Mouse (Mus musculus) intestine, postnatal 0 days (tissue): ENCODE data around the gene Papolb. TPM values are rescaled to one million over a fixed set of nuclear protein-coding genes. Genes with fewer than 3 reads are reported as not detected.
A peak's percentile ranks its signal among the peaks of the same experiment; 100 is the strongest.

Experiments used
- ATAC-seq: fragments of 200-750 bp; cut with Nextera tagmentation; 2 replicates; pipeline ENCODE4 v1.8.0; 2017; ENCODE audit warnings: mild to moderate bottlenecking, moderate TSS enrichment, moderate library complexity
- H3K27ac ChIP-seq: fragments of 300-500 bp; sonication (generic); 2 replicates; pipeline ENCODE4 v1.5.1; 2014; ENCODE audit warnings: mild to moderate bottlenecking, low read depth, low read length, moderate library complexity
- H3K27me3 ChIP-seq: fragments of 300-500 bp; sonication (generic); replicated peaks from 2 replicates; pipeline ENCODE4 v1.6.1; 2014; ENCODE audit warnings: low read length, mixed read lengths; ENCODE audit not compliant: control insufficient read depth, insufficient read depth
- H3K36me3 ChIP-seq: fragments of 300-500 bp; sonication (generic); 2 replicates; pipeline ENCODE4 v1.6.1; 2014; ENCODE audit warnings: mild to moderate bottlenecking, moderate library complexity; ENCODE audit not compliant: control insufficient read depth, insufficient read depth
- H3K4me1 ChIP-seq: fragments of 300-500 bp; sonication (generic); replicated peaks from 2 replicates; pipeline ENCODE4 v1.6.1; 2014; ENCODE audit warnings: antibody characterized with exemption, low read length, mixed read lengths; ENCODE audit not compliant: control insufficient read depth, insufficient read depth
- H3K4me2 ChIP-seq: fragments of 300-500 bp; sonication (generic); replicated peaks from 2 replicates; pipeline ENCODE4 v1.6.1; 2014; ENCODE audit warnings: low read depth, mild to moderate bottlenecking, moderate library complexity
- H3K4me3 ChIP-seq: fragments of 300-500 bp; sonication (generic); 2 replicates; pipeline ENCODE4 v1.5.1; 2014; ENCODE audit warnings: low read depth, low read length
- H3K9ac ChIP-seq: fragments of 300-500 bp; sonication (generic); 2 replicates; pipeline ENCODE4 v1.6.1; 2014; ENCODE audit warnings: mild to moderate bottlenecking, low read depth, low read length
- H3K9me3 ChIP-seq: fragments of 300-500 bp; sonication (generic); 2 replicates; pipeline ENCODE4 v1.6.1; 2016; ENCODE audit warnings: mixed run types; ENCODE audit not compliant: control insufficient read depth
- CTCF ChIP-seq: sonication (generic); IDR thresholded peaks from 2 replicates; pipeline ENCODE4 v1.5.1; 2016; ENCODE audit warnings: low read depth, mild to moderate bottlenecking, control low read depth, antibody characterized with exemption, moderate library complexity
- WGBS: fragments of 180-500 bp; shearing (Covaris S2); extraction: QIAGEN DNeasy Blood & Tissue Kit; methylation state at CpG from one replicate; pipeline ENCODE4 v1.1.7; 2014; 5-methylcytosine and 5-hydroxymethylcytosine counted together
- polyA plus RNA-seq: library from polyadenylated mRNA; unstranded; fragments of >200 nt; fragmentation: Nextera tagmentation; extraction: Ambion mirVana; gene quantifications from 2 replicates; pipeline ENCODE4 v1.2.1, GENCODE M21; 2015

Gene Papolb
- polyA plus RNA-seq, 1 experiment from 2014 or later: not detected

DNA sequence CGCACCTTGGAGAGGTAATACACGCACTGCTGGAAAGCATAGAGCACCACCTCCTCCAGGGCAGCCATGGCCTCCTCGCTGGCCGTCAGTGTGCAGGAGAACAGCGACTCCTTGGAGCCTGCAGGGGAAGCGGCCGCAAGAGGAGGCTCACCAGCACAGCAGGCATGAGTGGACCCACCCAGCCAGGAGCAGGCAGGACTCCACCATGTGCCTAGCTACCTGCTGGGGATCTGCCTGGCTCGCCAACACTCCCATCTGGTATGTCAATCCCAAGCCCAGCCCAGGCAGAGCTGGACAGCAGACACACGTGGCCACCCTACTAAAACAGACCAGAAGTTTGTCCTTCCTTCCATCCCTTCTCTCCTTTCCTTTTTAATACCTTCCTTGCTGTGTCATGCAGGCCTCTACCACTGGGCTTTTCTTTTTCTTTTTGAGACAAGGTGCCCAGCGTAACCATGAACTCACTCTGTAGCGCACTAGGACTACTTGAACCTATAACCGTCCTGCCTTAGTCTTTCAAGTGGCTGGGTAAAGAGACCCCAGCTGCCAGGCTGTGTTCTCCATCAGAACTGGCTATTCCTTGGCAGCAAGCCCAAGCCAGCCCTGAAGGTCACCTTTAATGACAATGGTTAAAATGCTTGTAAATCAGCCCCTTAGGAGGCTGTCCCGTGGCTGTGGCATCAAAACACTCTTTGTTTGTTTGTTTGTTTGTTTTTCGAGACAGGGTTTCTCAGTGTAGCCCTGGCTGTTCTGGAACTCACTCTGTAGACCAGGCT, 34.4 kb downstream of the Papolb start:
- ATAC-seq: no peak
- WGBS: 65% methylated on average over 14 of the region's 14 CpGs
- Histone ChIP-seq H3K9ac (no peak overlapping the region), H3K4me3 (no peak overlapping the region), H3K4me1 (no peaks in the 10 kb centered on the region), H3K4me2 (no peak overlapping the region), H3K36me3 (no peaks in the 10 kb centered on the region), H3K9me3 (no peaks in the 10 kb centered on the region), H3K27ac (no peak overlapping the region), H3K27me3 (no peaks in the 10 kb centered on the region)
- no peak for TF ChIP-seq CTCF

DNA sequence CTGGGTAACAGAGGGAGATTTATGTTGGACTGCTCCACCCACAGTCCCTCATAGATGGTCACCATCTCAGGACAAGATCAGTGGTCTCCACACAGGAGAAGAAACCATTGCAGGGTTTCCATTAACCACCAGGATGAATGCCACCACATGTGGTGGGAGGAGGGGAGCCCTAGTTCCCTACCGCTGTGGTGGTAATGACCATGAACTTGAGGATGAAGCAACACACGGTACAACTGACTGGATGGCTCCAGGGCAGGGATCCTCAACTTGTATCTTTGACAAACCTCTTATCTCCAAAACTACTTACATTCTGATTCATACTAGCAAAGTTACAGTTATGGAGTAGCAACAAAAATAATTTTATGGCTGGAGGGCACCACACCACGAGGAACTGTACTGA, 36.6 kb downstream of the Papolb start:
- Histone ChIP-seq H3K36me3 (no peaks in the 10 kb centered on the region), H3K4me2 (no peak overlapping the region), H3K27me3 (no peaks in the 10 kb centered on the region), H3K27ac (no peak overlapping the region), H3K9ac (no peak overlapping the region), H3K9me3 (no peaks in the 10 kb centered on the region), H3K4me3 (no peak overlapping the region), H3K4me1 (no peaks in the 10 kb centered on the region)
- ATAC-seq: no peak
- WGBS: 78% methylated on average over 3 of the region's 3 CpGs
- no peak for TF ChIP-seq CTCF

DNA sequence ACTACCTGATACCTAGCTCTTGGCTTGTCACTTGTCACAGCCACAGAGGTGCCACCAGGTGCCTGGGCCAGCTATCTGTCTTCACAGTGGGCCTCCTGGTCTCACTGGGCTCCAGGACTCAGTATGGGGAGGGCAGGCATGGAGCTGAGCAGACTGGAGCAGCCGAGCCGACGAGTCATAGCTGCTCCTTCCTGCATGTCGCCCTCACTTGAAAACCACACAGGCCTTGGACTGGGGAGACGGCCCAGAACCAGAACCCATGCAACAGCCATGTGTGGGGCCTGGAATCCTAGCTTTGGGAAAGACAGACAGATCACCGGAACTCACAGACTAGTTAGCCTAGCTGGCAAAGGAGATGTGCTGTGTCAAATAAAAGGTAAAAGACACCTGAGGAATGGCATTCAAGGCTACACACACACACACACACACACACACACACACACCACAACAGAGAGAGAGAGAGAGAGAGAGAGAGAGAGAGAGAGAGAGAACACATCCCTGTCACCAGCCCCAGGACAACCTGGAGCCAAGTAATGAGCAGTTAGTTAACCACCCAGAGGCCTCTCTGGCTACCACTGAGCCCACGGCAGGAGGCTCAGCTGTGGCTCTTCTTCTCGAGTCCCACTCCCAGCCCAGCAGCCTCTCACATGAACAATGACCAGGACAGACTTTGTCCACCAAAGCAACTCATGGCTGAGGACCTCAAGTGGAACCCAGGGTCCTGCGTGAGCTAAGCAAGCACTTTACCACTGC, 39.7 kb downstream of the Papolb start:
- H3K9me3 ChIP-seq: no peaks in the 10 kb centered on the region
- no peak for ATAC-seq

DNA sequence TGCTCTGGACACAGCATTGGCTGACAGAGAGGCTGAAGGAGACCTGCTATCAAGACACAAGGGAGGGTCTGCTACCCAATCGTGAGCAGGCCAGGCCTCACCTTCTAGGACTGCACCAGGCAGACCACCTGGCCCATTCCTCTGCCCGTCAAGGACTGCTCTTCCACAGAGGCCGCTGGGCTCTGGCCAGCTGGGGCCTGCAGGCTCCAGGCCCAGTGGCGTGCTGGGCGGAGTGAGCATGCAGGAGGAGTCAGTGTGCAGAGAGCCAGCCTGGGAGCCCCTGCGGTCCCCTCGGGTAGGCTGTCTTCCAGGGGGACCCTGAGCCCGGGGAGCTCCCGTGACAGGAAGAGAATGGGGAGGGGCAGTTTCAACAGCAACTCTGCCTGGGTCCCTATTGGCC, 43.2 kb downstream of the Papolb start:
- no peak for TF ChIP-seq CTCF
- Histone ChIP-seq H3K27ac (no peak overlapping the region), H3K36me3 (no peaks in the 10 kb centered on the region), H3K4me3 (no peak overlapping the region), H3K9ac (no peak overlapping the region), H3K9me3 (no peaks in the 10 kb centered on the region), H3K27me3 (no peaks in the 10 kb centered on the region), H3K4me2 (no peak overlapping the region), H3K4me1 (no peaks in the 10 kb centered on the region)
- ATAC-seq: no peak
- 55% methylated on average over 9 of the region's 9 CpGs for WGBS

More for the DNA sequence above, 39.7 kb downstream of the Papolb start:
- Histone ChIP-seq H3K4me2 (no peak overlapping the region), H3K9ac (no peak overlapping the region), H3K4me3 (no peak overlapping the region), H3K36me3 (no peaks in the 10 kb centered on the region), H3K4me1 (no peaks in the 10 kb centered on the region), H3K27ac (no peak overlapping the region), H3K27me3 (no peaks in the 10 kb centered on the region)
- no peak for TF ChIP-seq CTCF
- WGBS: 65% methylated on average over 9 of the region's 9 CpGs

DNA sequence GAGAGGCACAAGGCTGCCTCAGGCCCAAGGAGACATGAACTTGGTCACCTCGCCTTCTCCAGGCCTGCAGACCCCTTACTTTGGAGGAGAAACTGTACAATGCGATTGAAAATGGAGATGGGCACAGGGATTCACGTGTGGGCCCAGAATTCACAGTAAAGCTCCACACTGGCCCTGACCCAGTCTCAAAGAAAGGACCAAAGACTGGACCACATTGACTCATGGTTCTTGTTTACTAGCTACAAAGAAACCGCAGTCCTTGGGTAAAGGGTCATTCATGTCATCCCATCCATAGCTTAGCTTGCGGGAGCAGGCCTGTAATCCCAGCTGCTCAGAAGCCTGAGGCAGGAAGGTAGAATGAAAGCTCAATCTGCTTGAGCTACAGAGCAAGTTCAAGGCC, 46.3 kb downstream of the Papolb start:
- 91% methylated on average over 5 of the region's 5 CpGs for WGBS
- H3K9ac ChIP-seq: no peak overlapping the region
- H3K9me3 ChIP-seq: no peaks in the 10 kb centered on the region
- no peaks in the 10 kb centered on the region for H3K4me1 ChIP-seq
- no peak for ATAC-seq
- TF ChIP-seq CTCF: no peak
- no peaks in the 10 kb centered on the region for H3K27me3 ChIP-seq
- H3K36me3 ChIP-seq: no peaks in the 10 kb centered on the region
- no peak overlapping the region for H3K27ac ChIP-seq
- no peak overlapping the region for H3K4me2 ChIP-seq
- H3K4me3 ChIP-seq: no peak overlapping the region

DNA sequence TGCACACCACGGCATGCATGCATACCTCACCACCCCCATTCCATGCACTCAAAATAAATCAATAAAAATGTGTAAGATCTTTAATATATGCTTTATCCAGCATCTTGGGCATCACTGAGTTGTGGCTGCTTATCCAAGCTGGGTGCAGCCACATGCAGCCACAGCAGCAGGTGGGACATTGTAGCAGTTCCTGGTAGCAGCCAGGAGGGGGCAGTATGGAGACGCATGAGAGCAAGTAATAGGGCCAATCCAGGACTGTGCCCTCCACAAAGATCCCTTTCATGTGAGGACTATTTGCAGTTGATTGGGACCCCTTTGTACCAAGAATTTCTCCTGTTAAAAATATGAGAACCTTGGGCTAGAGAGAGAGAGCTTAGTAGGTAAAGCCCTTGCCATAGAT, 47.4 kb downstream of the Papolb start:
- H3K9ac ChIP-seq: no peak overlapping the region
- H3K27me3 ChIP-seq: no peaks in the 10 kb centered on the region
- no peak overlapping the region for H3K4me3 ChIP-seq
- no peak overlapping the region for H3K4me2 ChIP-seq
- peaks cover under 1% of the 10 kb centered on the region; the same call in 1 of the 2 replicates for H3K36me3 ChIP-seq
- no peaks in the 10 kb centered on the region for H3K4me1 ChIP-seq
- ATAC-seq: no peak
- no peak overlapping the region for H3K27ac ChIP-seq
- WGBS: 69% methylated on average over 2 of the region's 2 CpGs
- peak; percentile 71 for TF ChIP-seq CTCF
- H3K9me3 ChIP-seq: no peaks in the 10 kb centered on the region
